Mouse (Mus musculus): Measurements from ENCODE around the gene Krtap10-4. TPM values are rescaled to one million over a fixed set of nuclear protein-coding genes. Genes with fewer than 3 reads are reported as not detected.

The Krtap10-4 gene
- not detected in 2 replicates for polyA plus RNA-seq (2016; fragmentation: Nextera tagmentation; extraction: Ambion mirVana)

GRCm38 (mm10) chr10:77826951-77827350, at the start of gene Krtap10-4:
Gene Krtap10-4 (minus strand): TSS chr10:77827095.
- no peaks in the 10 kb centered on the region for H3K4me1 ChIP-seq (replicated peaks)
- no peaks in the 10 kb centered on the region for H3K27me3 ChIP-seq (replicated peaks)
- H3K4me3 ChIP-seq, result no peak within 1 kb of the TSS
- 53% methylated on average over 6 of the region's 6 CpGs for WGBS
- no peaks in the 10 kb centered on the region for H3K36me3 ChIP-seq
- 0 out of 2 replicates have a peak, but pooled peaks cover 6% of the 10 kb centered on the region for H3K9me3 ChIP-seq (replicated peaks)
- no peak within 1 kb of the TSS for H3K27ac ChIP-seq (ENCODE audit: poor library complexity, severe bottlenecking)
- no peak within 1 kb of the TSS for H3K9ac ChIP-seq
- no peak for ATAC-seq (ENCODE audit: insufficient number of reproducible peaks, low FRiP score)
- H3K4me2 ChIP-seq, result no peak within 1 kb of the TSS

- peaks cover 13% of the 10 kb centered on the region; the same call in 1 of the 2 replicates for H3K27me3 ChIP-seq (replicated peaks)
- H3K36me3 ChIP-seq, result no peaks in the 10 kb centered on the region
- H3K4me2 ChIP-seq, result no peak overlapping the region
- no peak overlapping the region for H3K27ac ChIP-seq (ENCODE audit: poor library complexity, severe bottlenecking)
- H3K9ac ChIP-seq, result no peak overlapping the region
- WGBS, result 78% methylated on average over 7 of the region's 7 CpGs
- H3K9me3 ChIP-seq (replicated peaks), result 0 out of 2 replicates have a peak, but pooled peaks cover 7% of the 10 kb centered on the region
- no peak overlapping the region for H3K4me3 ChIP-seq
- no peak for ATAC-seq (ENCODE audit: insufficient number of reproducible peaks, low FRiP score)
- 0 out of 2 replicates have a peak, but pooled peaks cover under 1% of the 10 kb centered on the region for H3K4me1 ChIP-seq (replicated peaks)
Measured at GRCm38 (mm10) chr10:77869651-77870050, 42.8 kb upstream of the Krtap10-4 start.

DNA sequence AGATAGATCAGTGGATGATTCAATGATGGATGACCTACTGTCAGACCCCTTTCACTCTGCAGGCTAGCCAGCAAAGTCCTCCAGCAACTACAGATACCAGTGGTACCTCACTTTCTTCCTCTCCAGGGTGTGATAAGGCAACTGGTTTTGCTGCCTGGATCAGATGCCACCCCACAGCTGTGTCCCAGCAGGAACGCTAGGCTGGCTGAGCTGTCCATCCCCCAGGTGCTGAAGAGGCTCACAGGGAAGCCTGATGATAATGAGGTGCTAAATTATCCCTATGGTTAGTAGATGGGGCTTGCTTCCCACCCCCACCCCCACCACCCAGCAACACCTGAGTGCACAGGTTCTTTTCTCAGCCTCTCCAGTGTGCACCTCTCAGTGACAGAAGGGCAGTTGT, 40.7 kb upstream of the Krtap10-4 start:
- 0 out of 2 replicates have a peak, but pooled peaks cover 4% of the 10 kb centered on the region for H3K4me1 ChIP-seq (replicated peaks)
- no peak overlapping the region for H3K9ac ChIP-seq
- 0 out of 2 replicates have a peak, but pooled peaks cover 7% of the 10 kb centered on the region for H3K9me3 ChIP-seq (replicated peaks)
- H3K27me3 ChIP-seq (replicated peaks), result peaks cover 20% of the 10 kb centered on the region
- 0% methylated on average over 1 of the region's 1 CpGs for WGBS
- no peak overlapping the region for H3K4me2 ChIP-seq
- no peak overlapping the region for H3K27ac ChIP-seq (ENCODE audit: poor library complexity, severe bottlenecking)
- H3K4me3 ChIP-seq, result no peak overlapping the region
- no peaks in the 10 kb centered on the region for H3K36me3 ChIP-seq
- ATAC-seq (ENCODE audit: insufficient number of reproducible peaks, low FRiP score), result no peak

- WGBS, result 37% methylated on average over 11 of the region's 11 CpGs
- Histone ChIP-seq H3K36me3 (no peaks in the 10 kb centered on the region), H3K4me1 (replicated peaks) (0 out of 2 replicates have a peak, but pooled peaks cover 4% of the 10 kb centered on the region), H3K27ac (ENCODE audit: poor library complexity, severe bottlenecking) (no peak overlapping the region), H3K9ac (no peak overlapping the region), H3K9me3 (replicated peaks) (no peaks in the 10 kb centered on the region), H3K4me2 (peak overlapping the region; percentile 52), H3K4me3 (0 out of 2 replicates have a peak overlapping the region, but pooled peaks have one; percentile 9), H3K27me3 (replicated peaks) (peaks cover 20% of the 10 kb centered on the region)
- ATAC-seq (ENCODE audit: insufficient number of reproducible peaks, low FRiP score), result no peak
Measured at GRCm38 (mm10) chr10:77864762-77865143, 37.9 kb upstream of the Krtap10-4 start.

DNA sequence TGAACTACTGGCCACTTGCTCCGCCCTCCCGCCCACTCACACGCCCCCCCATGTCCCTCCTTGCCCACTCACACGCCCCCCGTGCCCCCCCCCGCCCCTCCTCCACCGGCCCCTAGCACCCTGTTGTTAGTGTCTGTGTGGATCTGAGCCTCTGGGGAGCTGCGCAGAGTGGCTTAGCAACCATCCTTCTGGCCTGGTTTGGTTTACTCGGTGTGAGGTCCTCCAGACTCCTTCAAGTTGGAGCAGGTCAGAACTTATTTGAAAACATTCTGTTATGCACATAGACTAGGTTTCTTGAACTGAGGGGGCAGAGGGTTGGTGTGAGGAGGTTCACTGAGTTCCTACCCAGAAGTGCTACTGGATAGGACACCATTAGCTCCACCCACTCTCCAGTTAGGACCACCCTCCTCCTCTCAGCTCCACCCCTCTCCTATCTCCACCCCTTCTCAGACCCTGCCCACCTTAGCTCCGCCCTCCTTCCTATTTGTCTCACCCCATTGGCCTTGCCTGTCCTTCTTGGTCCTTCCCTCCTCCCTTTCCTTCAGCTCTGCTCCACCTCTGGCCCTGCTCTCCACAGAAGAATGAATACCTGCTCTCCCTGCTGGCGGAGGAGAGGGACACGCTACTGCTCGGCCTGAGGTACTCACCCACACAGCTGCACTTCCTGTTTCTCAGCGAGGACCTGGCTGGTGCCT, 37.3 kb upstream of the Krtap10-4 start:
- H3K4me1 ChIP-seq (replicated peaks), result 0 out of 2 replicates have a peak, but pooled peaks cover 4% of the 10 kb centered on the region
- no peaks in the 10 kb centered on the region for H3K36me3 ChIP-seq
- 0 out of 2 replicates have a peak overlapping the region, but pooled peaks have one; percentile 9 for H3K4me3 ChIP-seq
- WGBS, result 28% methylated on average over 14 of the region's 14 CpGs
- no peaks in the 10 kb centered on the region for H3K9me3 ChIP-seq (replicated peaks)
- no peak overlapping the region for H3K9ac ChIP-seq
- H3K27ac ChIP-seq (ENCODE audit: poor library complexity, severe bottlenecking), result no peak overlapping the region
- peaks cover 15% of the 10 kb centered on the region for H3K27me3 ChIP-seq (replicated peaks)
- peak; percentile 33 for ATAC-seq (ENCODE audit: insufficient number of reproducible peaks, low FRiP score)
- H3K4me2 ChIP-seq, result peak overlapping the region; percentile 52

GRCm38 (mm10) chr10:77861675-77862074, 34.8 kb upstream of the Krtap10-4 start, which contains the start of gene Gm3285:
Gene Gm3285 (plus strand): TSS chr10:77861975.
- no peak within 1 kb of the TSS for H3K9ac ChIP-seq
- peaks cover 6% of the 10 kb centered on the region; the same call in 1 of the 2 replicates for H3K9me3 ChIP-seq (replicated peaks)
- no peak within 1 kb of the TSS for H3K27ac ChIP-seq (ENCODE audit: poor library complexity, severe bottlenecking)
- H3K4me3 ChIP-seq, result no peak within 1 kb of the TSS
- no peak for ATAC-seq (ENCODE audit: insufficient number of reproducible peaks, low FRiP score)
- H3K4me2 ChIP-seq, result no peak within 1 kb of the TSS
- H3K36me3 ChIP-seq, result no peaks in the 10 kb centered on the region
- 50% methylated on average over 7 of the region's 7 CpGs for WGBS
- H3K4me1 ChIP-seq (replicated peaks), result 0 out of 2 replicates have a peak, but pooled peaks cover 4% of the 10 kb centered on the region
- peaks cover 13% of the 10 kb centered on the region for H3K27me3 ChIP-seq (replicated peaks)

DNA sequence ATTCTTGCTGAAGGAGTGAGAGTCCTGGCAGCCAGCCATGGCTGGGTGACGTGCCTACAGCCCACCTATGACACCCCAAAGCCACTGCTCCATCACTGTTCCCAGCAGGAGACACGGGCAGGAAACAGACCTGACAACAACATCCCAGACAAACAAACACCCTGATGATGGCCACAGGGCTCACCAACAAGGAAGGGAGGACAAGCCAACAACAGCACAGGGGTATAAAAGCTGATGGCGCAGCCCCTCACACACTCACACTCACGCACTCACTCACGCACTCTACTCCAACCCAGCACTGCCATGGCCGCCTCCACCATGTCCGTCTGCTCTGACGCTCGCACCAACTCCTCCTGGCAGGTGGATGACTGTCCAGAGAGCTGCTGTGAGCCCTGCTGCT, 25.7 kb upstream of the Krtap10-4 start, which contains the start of gene Gm10318:
Gm10318 (plus strand) TSS at position 301 of the 400 bp plus-strand sequence.
- Histone ChIP-seq H3K27ac (ENCODE audit: poor library complexity, severe bottlenecking) (no peak within 1 kb of the TSS), H3K27me3 (replicated peaks) (peaks cover 17% of the 10 kb centered on the region), H3K9ac (no peak within 1 kb of the TSS), H3K4me3 (no peak within 1 kb of the TSS), H3K4me1 (replicated peaks) (no peaks in the 10 kb centered on the region), H3K36me3 (no peaks in the 10 kb centered on the region), H3K9me3 (replicated peaks) (peaks cover 5% of the 10 kb centered on the region), H3K4me2 (no peak within 1 kb of the TSS)
- WGBS, result 56% methylated on average over 9 of the region's 9 CpGs
- no peak for ATAC-seq (ENCODE audit: insufficient number of reproducible peaks, low FRiP score)

GRCm38 (mm10) chr10:77847538-77847937, 20.6 kb upstream of the Krtap10-4 start:
- no peak overlapping the region for H3K9ac ChIP-seq
- 71% methylated on average over 2 of the region's 2 CpGs for WGBS
- H3K27me3 ChIP-seq (replicated peaks), result peaks cover 5% of the 10 kb centered on the region; the same call in 1 of the 2 replicates
- H3K4me2 ChIP-seq, result no peak overlapping the region
- ATAC-seq (ENCODE audit: insufficient number of reproducible peaks, low FRiP score), result no peak
- H3K27ac ChIP-seq (ENCODE audit: poor library complexity, severe bottlenecking), result no peak overlapping the region
- H3K36me3 ChIP-seq, result no peaks in the 10 kb centered on the region
- H3K4me1 ChIP-seq (replicated peaks), result no peaks in the 10 kb centered on the region
- H3K4me3 ChIP-seq, result no peak overlapping the region
- peaks cover 19% of the 10 kb centered on the region for H3K9me3 ChIP-seq (replicated peaks)

- H3K27ac ChIP-seq (ENCODE audit: poor library complexity, severe bottlenecking), result no peak overlapping the region
- peaks cover 19% of the 10 kb centered on the region for H3K9me3 ChIP-seq (replicated peaks)
- no peak overlapping the region for H3K9ac ChIP-seq
- WGBS, result 5% methylated on average over 2 of the region's 2 CpGs
- no peaks in the 10 kb centered on the region for H3K36me3 ChIP-seq
- no peak for ATAC-seq (ENCODE audit: insufficient number of reproducible peaks, low FRiP score)
- H3K4me3 ChIP-seq, result no peak overlapping the region
- no peak overlapping the region for H3K4me2 ChIP-seq
- H3K4me1 ChIP-seq (replicated peaks), result no peaks in the 10 kb centered on the region
- H3K27me3 ChIP-seq (replicated peaks), result no peaks in the 10 kb centered on the region
Measured at GRCm38 (mm10) chr10:77846961-77847360, 20.1 kb upstream of the Krtap10-4 start.

- WGBS, result 45% methylated on average over 3 of the region's 3 CpGs
Measured at GRCm38 (mm10) chr10:77846503-77846902, 19.6 kb upstream of the Krtap10-4 start, which contains the start of gene Gm36176. Gene Gm36176 (plus strand): TSS chr10:77846803.

GRCm38 (mm10) chr10:77839006-77839405, 12.1 kb upstream of the Krtap10-4 start:
- Histone ChIP-seq H3K4me1 (replicated peaks) (no peaks in the 10 kb centered on the region), H3K27me3 (replicated peaks) (no peaks in the 10 kb centered on the region), H3K27ac (ENCODE audit: poor library complexity, severe bottlenecking) (no peak overlapping the region), H3K4me3 (no peak overlapping the region), H3K36me3 (no peaks in the 10 kb centered on the region), H3K4me2 (no peak overlapping the region), H3K9me3 (replicated peaks) (peaks cover 16% of the 10 kb centered on the region), H3K9ac (no peak overlapping the region)
- no peak for ATAC-seq (ENCODE audit: insufficient number of reproducible peaks, low FRiP score)
- 62% methylated on average over 6 of the region's 6 CpGs for WGBS

More at GRCm38 (mm10) chr10:77846503-77846902, 19.6 kb upstream of the Krtap10-4 start, which contains the start of gene Gm36176:
- H3K27me3 ChIP-seq (replicated peaks), result no peaks in the 10 kb centered on the region
- no peak within 1 kb of the TSS for H3K4me2 ChIP-seq
- no peaks in the 10 kb centered on the region for H3K36me3 ChIP-seq
- no peak within 1 kb of the TSS for H3K9ac ChIP-seq
- no peak within 1 kb of the TSS for H3K27ac ChIP-seq (ENCODE audit: poor library complexity, severe bottlenecking)
- H3K4me1 ChIP-seq (replicated peaks), result no peaks in the 10 kb centered on the region
- H3K9me3 ChIP-seq (replicated peaks), result peaks cover 20% of the 10 kb centered on the region
- H3K4me3 ChIP-seq, result no peak within 1 kb of the TSS
- no peak for ATAC-seq (ENCODE audit: insufficient number of reproducible peaks, low FRiP score)
